Mouse (Mus musculus): ENCODE measurements around the gene Catsper1.
"Not testable (repeated sequence)": the region's sequence is repeated elsewhere in the genome, so short reads cannot be mapped to it uniquely, and the experiment has no call there.

The Catsper1 gene

GRCm38 (mm10) chr19:5335441-5335840, at the start of gene Catsper1:
TSS of gene Catsper1 (plus strand) at chr19:5335741.
- no peak for DNase-seq (ENCODE audit: low spot score)

GRCm38 (mm10) chr19:5294972-5295735, 40.4 kb upstream of the Catsper1 start, which contains the start of gene Sf3b2:
TSS of gene Sf3b2 (minus strand) at chr19:5295455.
- peak; percentile 92 for DNase-seq (ENCODE audit: low spot score)

- DNase-seq (ENCODE audit: low spot score), result no peak
Measured at GRCm38 (mm10) chr19:5295736-5296075, 39.8 kb upstream of the Catsper1 start.

GRCm38 (mm10) chr19:5296630-5297029, 38.9 kb upstream of the Catsper1 start:
- no peak for DNase-seq (ENCODE audit: low spot score)

DNA sequence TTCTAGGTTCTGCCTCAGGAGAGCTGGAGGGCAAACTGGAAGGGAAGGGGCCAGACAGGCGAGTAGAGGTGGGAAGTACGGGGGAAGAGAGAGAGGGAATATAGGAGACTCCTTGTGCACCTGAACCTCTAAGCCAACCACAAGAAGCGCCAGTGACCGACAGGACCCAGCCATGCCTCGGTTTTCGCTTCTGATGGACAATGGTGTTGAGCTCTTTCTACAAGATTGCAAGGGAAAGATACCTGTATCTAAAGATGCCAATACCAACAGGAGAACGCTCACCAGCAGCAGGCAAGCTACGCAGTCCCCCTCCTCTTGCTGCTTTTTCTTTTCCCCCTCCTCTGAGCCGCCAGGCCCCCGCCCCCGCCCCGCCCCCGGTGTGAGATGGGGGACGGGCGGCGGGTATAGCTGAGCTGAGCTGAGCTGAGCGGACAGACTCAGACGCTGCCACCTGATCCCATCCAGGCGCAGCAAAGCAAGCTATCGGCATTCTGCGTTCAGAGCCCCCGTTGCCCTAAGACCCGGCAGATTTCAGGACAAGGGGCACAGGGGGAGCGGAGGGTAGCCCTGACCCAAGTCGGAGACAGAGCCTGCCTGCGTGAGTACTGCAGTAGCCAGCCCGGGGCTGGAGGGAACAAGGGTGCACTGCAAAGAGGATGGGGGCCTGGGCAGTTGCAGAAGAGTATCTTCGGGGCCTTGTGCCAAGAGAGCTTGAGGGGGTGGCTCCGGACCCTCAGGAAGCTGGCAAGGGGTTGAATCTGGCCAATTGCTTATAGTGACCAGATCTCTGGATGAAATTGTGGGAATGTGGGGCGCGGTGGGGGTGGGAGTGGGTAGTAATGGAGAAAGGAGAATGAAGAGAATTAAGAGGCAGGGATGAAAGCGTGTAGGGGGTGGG, 37.4 kb upstream of the Catsper1 start, which contains the start of gene Gal3st3:
Gene Gal3st3, plus strand, starts transcription at position 429 of the 898 bp plus-strand sequence.
- DNase-seq (ENCODE audit: low spot score), result no peak

DNA sequence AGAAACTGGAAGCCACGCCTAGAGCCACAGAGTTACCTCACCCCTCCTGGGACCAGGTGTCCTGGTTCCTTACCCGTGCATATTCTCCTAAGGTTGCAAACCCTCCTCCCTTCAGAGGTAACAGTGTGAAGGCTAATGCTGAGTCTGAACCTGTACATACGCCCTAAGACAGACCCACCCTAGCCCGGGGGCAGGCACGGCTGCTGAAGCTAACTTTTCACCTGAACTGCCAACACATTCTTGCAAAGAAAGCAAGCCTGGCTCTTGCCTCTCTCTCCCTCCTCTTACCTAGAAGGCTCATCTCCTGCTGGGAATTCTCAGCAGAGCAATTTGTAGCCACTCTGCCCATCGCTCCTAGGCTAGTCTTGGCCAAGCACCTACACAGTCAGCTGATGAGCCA, 35.0 kb upstream of the Catsper1 start:
- DNase-seq (ENCODE audit: low spot score), result no peak

DNA sequence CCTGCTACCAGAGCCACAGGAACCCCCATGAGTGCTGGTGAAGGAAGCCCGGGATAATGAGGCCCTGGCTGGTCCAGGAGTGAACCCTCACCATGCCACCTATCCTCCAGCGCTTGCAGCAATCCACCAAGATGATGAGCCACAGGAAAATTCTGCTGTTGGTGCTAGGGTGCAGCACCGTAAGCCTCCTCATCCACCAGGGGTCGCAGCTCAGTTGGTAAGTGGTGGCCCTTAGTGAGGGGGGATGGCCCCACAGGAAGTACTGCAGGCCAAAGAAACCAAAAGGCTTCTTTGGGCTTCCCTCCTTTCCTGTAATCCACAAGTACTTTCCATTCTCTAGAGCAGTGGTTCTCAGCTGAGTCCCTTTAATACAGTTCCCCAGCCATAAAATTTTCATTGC, 33.1 kb upstream of the Catsper1 start:
- no peak for DNase-seq (ENCODE audit: low spot score)

- no peak for DNase-seq (ENCODE audit: low spot score)
Measured at GRCm38 (mm10) chr19:5306279-5306678, 29.3 kb upstream of the Catsper1 start.

GRCm38 (mm10) chr19:5306968-5307734, 28.4 kb upstream of the Catsper1 start:
- DNase-seq (ENCODE audit: low spot score), result no peak

DNA sequence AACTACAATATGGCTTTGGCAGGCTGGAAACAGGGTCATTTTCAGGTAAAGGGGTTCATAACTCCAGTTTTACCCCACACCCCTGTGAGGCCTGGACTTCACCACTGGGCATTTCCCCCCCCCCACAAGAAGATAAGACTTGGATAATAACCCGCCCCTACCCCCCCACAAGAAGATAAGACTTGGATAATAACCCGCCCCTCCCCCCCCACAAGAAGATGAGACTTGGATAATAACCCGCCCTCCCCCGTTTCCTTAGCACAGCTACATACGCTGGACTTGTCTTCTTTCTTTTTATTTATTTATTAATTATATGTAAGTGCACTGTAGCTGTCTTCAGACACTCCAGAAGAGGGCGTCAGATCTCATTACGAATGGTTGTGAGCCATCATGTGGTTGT, 26.5 kb upstream of the Catsper1 start:
- no peak for DNase-seq (ENCODE audit: low spot score)

GRCm38 (mm10) chr19:5313189-5313588, 22.4 kb upstream of the Catsper1 start:
- DNase-seq (ENCODE audit: low spot score), result no peak

DNA sequence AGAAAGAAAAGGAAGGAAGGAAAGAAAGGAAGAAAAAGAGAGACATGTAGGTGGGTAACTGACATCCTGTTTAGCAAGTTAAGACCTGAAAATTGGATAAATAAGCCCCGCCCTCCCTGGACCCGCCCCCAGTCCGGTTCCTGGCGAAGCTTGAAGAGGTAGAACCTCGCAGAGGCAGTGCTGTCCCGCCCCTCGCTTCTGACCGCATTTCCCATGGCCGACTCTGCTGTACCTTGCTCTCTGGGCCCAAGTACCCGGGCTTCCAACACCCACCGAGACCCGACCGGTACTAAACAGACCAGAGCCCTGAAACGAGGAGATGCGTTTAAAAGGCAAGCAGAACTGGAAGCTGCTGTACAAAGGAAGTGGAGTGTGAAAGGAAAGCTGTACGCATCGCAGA, 11.7 kb upstream of the Catsper1 start:
- DNase-seq (ENCODE audit: low spot score), result no peak

- no peak for DNase-seq (ENCODE audit: low spot score)
Measured at GRCm38 (mm10) chr19:5327970-5328369, 7.6 kb upstream of the Catsper1 start.

DNA sequence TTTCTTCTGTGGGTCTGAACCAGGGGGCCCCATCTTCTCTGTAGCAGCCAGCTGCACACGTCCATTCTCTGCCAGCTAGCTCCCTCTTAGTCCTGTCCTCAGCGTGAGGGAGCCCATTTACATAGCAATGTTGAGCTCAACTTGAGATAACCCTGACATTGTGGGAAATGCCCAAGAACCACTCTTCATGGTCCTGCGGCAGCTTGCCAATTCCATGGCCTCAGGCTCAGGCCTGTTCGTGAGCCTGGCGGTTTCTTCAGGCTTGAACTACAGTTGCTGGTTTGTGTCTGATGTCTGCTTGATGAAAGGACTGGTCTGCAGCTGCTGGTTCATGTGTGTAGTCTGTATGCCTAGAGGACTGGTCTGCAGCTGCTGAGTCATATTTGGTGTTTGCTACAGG, 800 bp upstream of the Catsper1 start:
- no peak for DNase-seq (ENCODE audit: low spot score)

DNA sequence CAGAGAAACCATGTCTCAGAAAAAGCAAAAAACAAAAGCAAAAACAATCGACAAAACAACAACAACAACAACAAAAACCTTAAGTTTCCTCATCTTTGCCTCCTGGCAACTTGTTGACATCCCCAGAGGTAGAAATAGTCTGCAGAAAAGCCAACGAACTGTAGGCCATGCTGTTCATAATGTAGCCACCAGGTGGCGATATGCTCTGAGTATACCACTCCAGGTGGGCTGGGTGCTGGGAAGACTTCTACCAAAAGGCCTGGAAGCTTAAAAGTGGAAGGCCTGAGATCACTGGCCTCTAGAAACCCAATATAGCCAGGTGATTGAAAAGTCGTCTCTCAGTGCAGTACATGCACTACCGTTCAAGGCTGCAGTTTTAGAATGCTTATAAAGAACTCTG, 2.4 kb downstream of the Catsper1 start:
- peak; percentile 54 for DNase-seq (ENCODE audit: low spot score)

DNA sequence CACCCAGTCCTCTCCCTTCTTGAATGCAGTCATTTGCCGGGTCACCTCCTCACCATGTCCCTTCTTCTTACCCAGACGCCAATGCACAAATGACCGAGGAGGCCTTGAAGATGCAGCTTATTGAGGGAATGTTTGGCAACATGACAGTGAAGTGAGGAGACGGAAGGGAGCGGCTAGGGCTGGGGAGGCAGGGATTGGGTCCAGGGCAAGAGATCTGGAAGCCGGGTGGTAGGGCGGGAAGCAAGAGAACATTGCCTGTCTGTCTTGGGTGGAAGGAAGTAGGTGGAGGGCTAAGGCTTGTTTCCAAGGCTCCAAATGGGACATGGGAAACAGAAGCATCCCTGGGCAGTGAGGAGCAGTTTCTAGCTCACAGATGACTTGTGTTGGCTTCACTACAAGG, 5.8 kb downstream of the Catsper1 start:
- no peak for DNase-seq (ENCODE audit: low spot score)

DNA sequence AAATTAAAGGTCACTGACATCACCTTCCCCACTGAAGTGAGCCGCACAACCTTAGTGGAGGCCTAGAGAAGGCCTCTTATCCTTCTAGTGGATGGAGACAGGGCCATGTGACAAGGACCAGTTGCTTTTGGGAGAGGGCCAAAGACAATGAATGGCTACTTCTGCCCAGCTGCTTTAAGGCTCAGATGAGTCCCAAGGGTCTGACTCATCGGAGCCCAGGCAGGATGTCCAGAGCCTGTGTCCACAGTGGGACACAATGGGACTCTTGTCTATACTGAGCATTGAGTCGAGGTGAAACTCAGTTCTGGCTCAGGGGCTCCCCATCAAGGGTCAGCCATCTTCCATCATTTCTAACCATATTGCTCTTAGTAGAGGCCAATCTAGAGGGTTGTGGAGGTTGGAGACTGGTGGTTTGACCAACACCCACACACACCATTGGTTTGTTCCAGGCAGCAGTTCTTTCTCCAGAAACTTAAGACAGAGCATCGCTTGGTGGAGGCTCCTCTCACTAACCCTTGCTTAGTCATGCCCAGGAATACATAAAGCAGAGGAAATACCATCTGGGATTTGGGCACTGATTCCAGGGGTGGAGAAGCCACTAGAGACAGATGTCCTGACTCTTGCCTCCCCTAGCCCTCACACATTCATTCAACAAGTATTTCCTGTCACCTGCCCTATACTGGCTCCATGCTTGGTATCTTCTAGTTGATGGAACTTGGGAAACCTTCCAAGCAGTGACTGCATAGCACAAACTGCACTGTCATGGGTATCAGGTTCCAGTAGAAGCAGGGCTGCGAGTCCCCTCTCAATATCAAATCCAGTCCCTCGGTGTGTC, 10.0 kb downstream of the Catsper1 start:
- DNase-seq (ENCODE audit: low spot score), result no peak

GRCm38 (mm10) chr19:5348064-5348463, 12.5 kb downstream of the Catsper1 start:
- no peak for DNase-seq (ENCODE audit: low spot score)

DNA sequence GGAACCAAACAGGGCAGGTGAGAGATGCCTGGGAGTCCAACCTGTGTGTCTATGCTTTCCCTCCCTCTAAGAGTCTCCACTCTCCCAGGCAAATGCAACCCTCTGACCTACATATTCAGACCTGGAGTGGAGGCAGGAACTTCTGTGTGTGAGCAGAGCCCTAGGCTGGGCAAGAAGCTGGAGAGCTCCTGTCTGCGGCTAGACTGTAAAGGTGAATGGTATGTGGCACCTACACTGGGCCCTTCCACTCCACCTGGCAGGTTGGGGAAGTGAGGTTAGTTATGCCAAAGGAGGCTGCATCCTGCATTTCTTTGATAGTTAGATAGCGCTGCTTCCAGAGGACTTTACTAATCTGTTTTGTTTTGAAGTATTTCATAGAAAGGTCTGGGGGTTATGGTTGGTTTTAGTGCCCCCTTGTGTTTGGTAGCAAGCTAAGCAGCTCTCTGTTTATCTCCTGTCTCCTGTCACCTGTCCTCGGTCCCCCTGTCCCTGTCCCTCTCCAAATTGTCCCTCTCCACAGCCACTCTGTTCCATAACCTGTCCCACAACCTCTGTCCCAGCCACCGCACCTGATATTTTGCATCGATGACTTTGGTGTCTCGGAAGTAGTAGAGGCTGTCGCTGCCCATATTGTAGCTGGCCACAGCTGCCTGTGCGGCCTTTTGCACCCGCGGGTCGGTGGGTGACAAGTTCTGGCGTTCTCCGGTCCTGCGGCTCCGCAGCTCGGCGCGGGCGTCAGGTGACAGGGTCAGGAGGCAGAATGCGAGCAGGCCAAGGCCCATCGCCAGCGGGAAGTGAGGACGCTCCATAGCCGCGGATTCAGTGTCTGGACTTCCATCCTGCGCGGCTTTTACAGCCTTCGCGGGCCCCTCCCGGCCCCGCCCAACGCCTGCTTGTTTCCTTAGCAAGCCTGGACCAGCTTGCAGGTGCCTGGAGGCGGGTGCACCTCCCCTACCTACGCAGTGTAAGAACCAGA, 13.3 kb downstream of the Catsper1 start:
- DNase-seq (ENCODE audit: low spot score), result no peak

GRCm38 (mm10) chr19:5349502-5349873, 13.9 kb downstream of the Catsper1 start, which contains the start of gene Cst6:
TSS of gene Cst6 (minus strand) at chr19:5349574.
- not testable (repeated sequence) for DNase-seq (ENCODE audit: low spot score)
